Mouse (Mus musculus) cortical plate, adult 2 months (tissue): ENCODE measurements at regions not wholly inside any gene's neighbourhood (a gene's known extent, or its start where the extent isn't known, plus 50 kb on each side); places are given as distances from the start of the nearest gene placed in this dataset.

Experiments used
- H3K27ac ChIP-seq: fragments of 200-500 bp; 2 replicates; pipeline ENCODE4 v1.5.1; 2012; ENCODE audit warnings: low read length, control low read depth, inconsistent platforms; ENCODE audit not compliant: insufficient read depth
- H3K4me1 ChIP-seq: fragments of 200-500 bp; 2 replicates; pipeline ENCODE4 v1.6.1; 2011; ENCODE audit warnings: low read length; ENCODE audit not compliant: control insufficient read depth, insufficient read depth
- H3K4me3 ChIP-seq: fragments of 200-500 bp; 2 replicates; pipeline ENCODE4 v1.5.1; 2011; ENCODE audit warnings: mild to moderate bottlenecking, low read length, control low read depth; ENCODE audit not compliant: insufficient read depth
- CTCF ChIP-seq: fragments of 200-500 bp; IDR thresholded peaks from 2 replicates; pipeline ENCODE4 v1.5.1; 2011; ENCODE audit warnings: mild to moderate bottlenecking, control low read depth, low read length; ENCODE audit not compliant: insufficient read depth; ENCODE audit errors: extremely low read depth
- POLR2A ChIP-seq: fragments of 200-500 bp; IDR thresholded peaks from 2 replicates; pipeline ENCODE4 v1.6.1; 2011; ENCODE audit warnings: mild to moderate bottlenecking, low read length, control low read depth; ENCODE audit not compliant: insufficient read depth; ENCODE audit errors: extremely low read depth

DNA sequence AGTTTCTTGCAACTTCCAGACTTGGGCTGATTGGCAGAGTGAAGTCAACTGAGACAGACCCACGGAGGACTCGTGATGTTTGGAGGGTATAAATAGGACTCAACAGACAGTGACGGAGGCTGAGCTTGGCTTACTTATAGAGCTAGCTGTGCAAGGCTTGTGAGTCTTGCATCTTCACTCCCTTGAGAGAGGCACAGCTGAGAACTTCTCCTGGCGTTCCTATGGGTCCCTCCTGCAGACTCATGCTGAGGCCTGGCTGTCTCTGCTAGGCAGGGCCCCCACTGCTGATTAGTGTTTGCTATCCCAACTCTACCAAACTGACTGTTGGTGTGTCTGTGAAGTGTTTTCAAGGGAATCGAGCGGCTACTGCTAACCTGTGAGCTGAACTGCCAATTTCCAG lies 553.0 kb downstream of the Zfp704 start:
- no peak for TF ChIP-seq CTCF
- TF ChIP-seq POLR2A = no peak

DNA sequence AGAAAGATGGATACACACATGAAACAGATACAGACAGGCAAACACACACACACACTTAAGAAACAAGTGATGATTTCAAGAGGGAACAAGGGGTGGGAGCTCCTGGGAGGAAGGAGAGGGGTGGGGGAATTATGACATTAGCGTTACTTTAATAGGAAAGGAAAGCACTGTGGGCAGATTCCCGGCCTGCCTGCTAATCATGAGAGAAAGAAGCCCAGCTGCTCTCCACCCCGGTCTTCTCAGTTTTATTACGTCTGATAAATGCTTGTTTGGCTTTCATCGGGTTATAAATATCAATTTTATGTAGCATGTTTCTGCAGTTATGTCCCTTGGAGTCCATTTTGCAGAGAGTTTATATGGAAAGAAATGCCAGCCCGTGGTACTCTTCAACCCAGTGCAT lies 554.1 kb downstream of the Zfp704 start:
- no peaks in the 10 kb centered on the region for H3K4me1 ChIP-seq
- TF ChIP-seq POLR2A = no peak
- no peak for TF ChIP-seq CTCF
- no peak overlapping the region for H3K4me3 ChIP-seq
- H3K27ac ChIP-seq = no peak overlapping the region

More for the DNA sequence above, 553.0 kb downstream of the Zfp704 start:
- H3K4me3 ChIP-seq = no peak overlapping the region
- H3K4me1 ChIP-seq = no peaks in the 10 kb centered on the region
- no peak overlapping the region for H3K27ac ChIP-seq
